Mouse (Mus musculus) liver, embryonic 14.5 days (tissue): ENCODE data around the gene Arpc4.

Experiments used
- CTCF ChIP-seq: IDR thresholded peaks from 2 replicates; pipeline ENCODE4 v1.5.1; 2016; ENCODE audit warnings: antibody characterized with exemption, low read depth, control low read depth
- EP300 ChIP-seq: IDR thresholded peaks from 2 replicates; pipeline ENCODE4 v1.6.1; 2016; ENCODE audit warnings: antibody characterized with exemption, low read depth

- TF ChIP-seq CTCF (peak; percentile 34), EP300 (peak; percentile 71)
Measured at GRCm38 (mm10) chr6:113373491-113373890, 4.4 kb upstream of the Arpc4 start.
